Comparison of ENCODE assay signal across 12 mouse cellular contexts in genomic region chr9:117400262-117400671, GRCm38 (mm10).
DNase-seq lines count a peak whose midpoint lies in the region; ATAC-seq lines count a peak whose summit lies in the region.
"Had no signal": no experiment of that assay in that cellular context is flagged by ENCODE, and none has a peak within 500 bp of the region (broad histone marks: within the 10 kb centered on the region; RNA-seq: fewer than 3 reads in every experiment).

No protein-coding gene starts in this region.

- no peaks in the 10 kb centered on the region for H3K4me1 ChIP-seq in midbrain, embryonic 14.5 days (ENCODE audit: control insufficient read depth, insufficient read depth, low read length)
- no peaks in the 10 kb centered on the region for H3K4me1 ChIP-seq in midbrain, embryonic 13.5 days (replicated peaks)
- peaks cover 17% of the 10 kb centered on the region for H3K4me1 ChIP-seq in liver, embryonic 13.5 days (replicated peaks)
- H3K4me1 ChIP-seq: midbrain, embryonic 12.5 days; stomach, embryonic 15.5 days had no signal

- H3K27me3 ChIP-seq in midbrain, embryonic 14.5 days (ENCODE audit: control insufficient read depth, insufficient read depth, low read length): no peaks in the 10 kb centered on the region
- H3K27me3 ChIP-seq in midbrain, embryonic 13.5 days: no peaks in the 10 kb centered on the region
- H3K27me3 ChIP-seq in liver, embryonic 13.5 days: no peaks in the 10 kb centered on the region
- H3K27me3 ChIP-seq: hindbrain, embryonic 15.5 days; midbrain, embryonic 12.5 days; stomach, embryonic 15.5 days had no signal

- peak; percentile 8 for DNase-seq in adrenal gland, postnatal 10 days
- no peak for DNase-seq in adrenal gland, postnatal 4 days (ENCODE audit: low spot score in 2 of 2)
- peak; percentile 33 for DNase-seq in midbrain, embryonic 14.5 days
- DNase-seq in liver, embryonic 13.5 days: no peak
- peak; percentile 33 to 61 for DNase-seq in natural killer cell, adult 2 months (ENCODE audit: low spot score in 2 of 2)
- no peak for DNase-seq in Muller cell, postnatal 12 days (ENCODE audit: inconsistent ontology term)
- no peak for DNase-seq in cerebellum, adult 9-10 months
- DNase-seq: cerebellum, adult 11-12 months had no signal

- no peaks in the 10 kb centered on the region for H3K9me3 ChIP-seq in midbrain, embryonic 14.5 days (ENCODE audit: control insufficient read depth, low read length)
- no peaks in the 10 kb centered on the region for H3K9me3 ChIP-seq in midbrain, embryonic 13.5 days
- no peaks in the 10 kb centered on the region for H3K9me3 ChIP-seq in liver, embryonic 13.5 days (replicated peaks)
- H3K9me3 ChIP-seq: hindbrain, embryonic 15.5 days; midbrain, embryonic 12.5 days; stomach, embryonic 15.5 days had no signal

- 60% methylated on average over 7 of the region's 7 CpGs for WGBS in midbrain, embryonic 14.5 days
- 60% methylated on average over 7 of the region's 7 CpGs for WGBS in midbrain, embryonic 13.5 days
- 4% methylated on average over 7 of the region's 7 CpGs for WGBS in liver, embryonic 13.5 days (ENCODE audit: insufficient replicate concordance)

- H3K36me3 ChIP-seq in midbrain, embryonic 14.5 days (ENCODE audit: control insufficient read depth, insufficient read depth, low read length): no peaks in the 10 kb centered on the region
- no peaks in the 10 kb centered on the region for H3K36me3 ChIP-seq in midbrain, embryonic 13.5 days
- no peaks in the 10 kb centered on the region for H3K36me3 ChIP-seq in liver, embryonic 13.5 days
- H3K36me3 ChIP-seq: hindbrain, embryonic 15.5 days; midbrain, embryonic 12.5 days; stomach, embryonic 15.5 days had no signal

- no peak for ATAC-seq in midbrain, embryonic 14.5 days (ENCODE audit: low FRiP score, low TSS enrichment)
- ATAC-seq in midbrain, embryonic 13.5 days: no peak
- peak; percentile 78 for ATAC-seq in liver, embryonic 13.5 days (ENCODE audit: low read depth)

- H3K27ac ChIP-seq in midbrain, embryonic 14.5 days (replicated peaks; ENCODE audit: low read depth, low read length): no peak overlapping the region
- no peak overlapping the region for H3K27ac ChIP-seq in midbrain, embryonic 13.5 days
- H3K27ac ChIP-seq in liver, embryonic 13.5 days: no peak overlapping the region
- H3K27ac ChIP-seq: hindbrain, embryonic 15.5 days; midbrain, embryonic 12.5 days; stomach, embryonic 15.5 days had no signal

- no peak overlapping the region for H3K9ac ChIP-seq in midbrain, embryonic 14.5 days (replicated peaks; ENCODE audit: low read length)
- no peak overlapping the region for H3K9ac ChIP-seq in midbrain, embryonic 13.5 days (replicated peaks)
- H3K9ac ChIP-seq in liver, embryonic 13.5 days: no peak overlapping the region
- H3K9ac ChIP-seq: hindbrain, embryonic 15.5 days; midbrain, embryonic 12.5 days; stomach, embryonic 15.5 days had no signal

- no peak overlapping the region for H3K4me3 ChIP-seq in midbrain, embryonic 14.5 days (replicated peaks; ENCODE audit: low read depth, low read length)
- H3K4me3 ChIP-seq in midbrain, embryonic 13.5 days (replicated peaks): no peak overlapping the region
- no peak overlapping the region for H3K4me3 ChIP-seq in liver, embryonic 13.5 days (replicated peaks)
- H3K4me3 ChIP-seq: hindbrain, embryonic 15.5 days; midbrain, embryonic 12.5 days; stomach, embryonic 15.5 days had no signal

- H3K4me2 ChIP-seq in midbrain, embryonic 14.5 days (ENCODE audit: low read length): no peak overlapping the region
- H3K4me2 ChIP-seq in midbrain, embryonic 13.5 days (replicated peaks): no peak overlapping the region
- H3K4me2 ChIP-seq in liver, embryonic 13.5 days: no peak overlapping the region
- H3K4me2 ChIP-seq: hindbrain, embryonic 15.5 days; midbrain, embryonic 12.5 days; stomach, embryonic 15.5 days had no signal

Comparison
In these comparisons a context has a peak if more than half of its experiments do, and no peak if none do; other contexts are left out.
1. DNase-seq: peak in adrenal gland, postnatal 10 days (single experiment), midbrain, embryonic 14.5 days (single experiment) and natural killer cell, adult 2 months (2 of 2); none in adrenal gland, postnatal 4 days (0 of 2), liver, embryonic 13.5 days (single experiment), Muller cell, postnatal 12 days (single experiment) and cerebellum, adult 9-10 months (single experiment).